Mouse (Mus musculus): ENCODE measurements around the gene Mapk12.

Gene Mapk12

GRCm38 (mm10) chr15:89137378-89138045 lies 3.0 kb downstream of the Mapk12 start:
- DNase-seq, result no peak

DNA sequence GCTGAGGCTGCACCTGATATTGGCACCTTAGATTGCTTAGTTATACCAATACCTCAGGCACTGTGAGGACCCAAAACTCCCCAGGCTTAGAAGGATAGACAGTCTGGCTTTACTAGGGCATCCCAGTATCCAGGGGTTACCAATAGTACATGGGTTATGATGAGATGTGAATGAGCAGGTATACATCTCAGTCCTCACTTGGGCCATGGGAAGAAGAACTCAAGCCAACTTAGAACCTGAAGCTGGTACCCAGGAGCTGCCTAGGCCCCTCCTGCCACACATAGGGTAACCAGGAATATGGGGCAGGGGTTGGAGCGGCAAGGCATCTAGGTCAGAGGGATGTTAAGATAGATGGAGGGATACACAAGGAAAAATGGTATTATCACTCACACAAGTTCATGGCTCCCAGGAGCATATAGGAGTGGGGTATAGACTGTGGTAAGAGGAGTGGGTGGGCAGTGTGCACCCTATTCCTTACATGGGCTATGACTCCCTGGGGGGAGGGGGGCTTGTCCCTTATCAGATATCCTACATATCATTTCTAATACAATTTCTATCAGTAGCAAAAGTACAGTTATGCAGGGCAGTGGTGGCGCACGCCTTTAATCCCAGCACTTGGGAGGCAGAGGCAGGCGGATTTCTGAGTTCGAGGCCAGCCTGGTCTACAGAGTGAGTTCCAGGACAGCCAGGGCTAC lies 3.9 kb downstream of the Mapk12 start:
- no peak for DNase-seq

DNA sequence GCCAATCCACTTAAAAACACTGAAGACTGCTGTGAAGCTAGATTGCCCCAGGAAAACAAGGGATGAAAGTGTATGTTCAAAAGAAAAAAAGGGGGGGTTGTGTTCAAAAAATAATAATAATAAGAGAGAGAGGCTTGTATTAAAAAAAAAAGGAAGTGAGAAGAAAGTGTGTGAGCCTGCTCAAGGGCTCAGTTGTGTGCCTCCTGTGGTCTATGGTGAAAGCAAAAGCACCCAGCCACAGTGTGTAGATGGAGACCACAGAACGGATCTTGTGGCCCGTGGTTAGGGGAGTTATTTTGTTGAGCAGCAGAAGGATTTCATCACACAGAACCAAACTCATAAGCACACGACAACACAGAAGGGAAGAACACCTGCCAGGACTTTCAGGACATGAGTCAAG lies 9.2 kb downstream of the Mapk12 start:
- peak; percentile 31 for DNase-seq

GRCm38 (mm10) chr15:89130245-89130644 lies 10.3 kb downstream of the Mapk12 start:
- no peak for DNase-seq

- DNase-seq, result peak; percentile 86
Observed at GRCm38 (mm10) chr15:89128382-89129350, 11.8 kb downstream of the Mapk12 start, which contains the start of gene Hdac10. Hdac10 (minus strand) TSS chr15:89128700.

GRCm38 (mm10) chr15:89127364-89127940 lies 13.1 kb downstream of the Mapk12 start:
- DNase-seq, result no peak

GRCm38 (mm10) chr15:89126622-89127021 lies 13.9 kb downstream of the Mapk12 start:
- DNase-seq, result no peak

- no peak for DNase-seq
Observed at GRCm38 (mm10) chr15:89125351-89125750, 15.2 kb downstream of the Mapk12 start.

DNA sequence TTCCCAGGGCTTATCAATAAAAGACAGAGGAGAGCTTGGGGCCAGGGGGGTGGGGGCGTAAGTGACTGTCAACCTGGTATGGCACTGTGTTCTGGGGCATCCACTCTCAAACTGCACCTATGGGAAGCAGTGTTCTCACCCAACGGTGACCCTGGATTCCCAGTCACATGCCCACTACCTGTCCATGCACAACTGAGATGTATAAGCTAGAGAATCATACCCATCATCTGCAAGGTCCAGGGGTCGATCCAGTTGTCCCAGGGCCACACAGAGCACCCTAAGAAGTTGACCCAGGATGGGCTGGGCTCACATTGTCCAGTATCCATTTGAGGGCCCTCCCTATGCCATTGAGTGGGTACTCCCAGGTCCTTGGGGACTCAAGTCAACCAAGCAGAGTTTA lies 16.2 kb downstream of the Mapk12 start:
- no peak for DNase-seq

GRCm38 (mm10) chr15:89123595-89123994 lies 16.9 kb downstream of the Mapk12 start:
- peak; percentile 41 for DNase-seq

DNA sequence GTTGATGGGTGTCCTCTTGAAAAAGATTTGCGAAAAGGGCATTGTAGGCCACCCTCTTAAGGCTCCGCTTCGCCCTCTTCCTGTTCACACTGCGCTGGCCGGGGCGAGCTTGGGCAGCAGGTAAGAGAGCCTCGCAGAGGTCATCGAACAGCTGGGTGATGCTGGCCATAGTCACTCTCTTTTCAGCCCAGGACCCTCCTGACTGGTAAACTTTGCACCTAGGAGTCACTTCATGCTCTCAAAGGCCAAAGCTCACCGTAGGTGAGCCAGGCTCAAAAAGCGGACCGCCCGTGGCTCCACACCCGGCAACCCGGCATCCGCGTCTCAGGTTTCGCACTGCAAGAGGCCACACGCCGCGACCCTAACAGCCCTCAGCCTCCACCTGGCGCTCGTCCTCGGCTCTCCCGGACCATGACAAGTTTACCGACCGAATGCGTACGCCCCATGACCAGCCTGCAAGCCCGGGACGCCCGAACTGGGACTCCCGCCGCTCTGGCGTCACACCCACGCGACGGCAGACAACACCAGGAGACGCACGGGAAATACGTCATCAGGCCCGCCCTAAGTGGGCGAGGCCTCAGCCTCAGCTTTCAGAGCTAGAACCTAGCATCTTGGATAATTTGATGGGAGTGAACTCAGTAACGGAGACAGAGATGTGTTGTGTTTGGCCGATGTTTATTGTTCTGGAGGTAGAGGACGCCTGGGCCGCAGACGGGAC lies 17.7 kb downstream of the Mapk12 start, which contains the start of gene Tubgcp6:
Tubgcp6 (minus strand) TSS at position 464 of the 718 bp plus-strand sequence.
- DNase-seq, result peak; percentile 93

DNA sequence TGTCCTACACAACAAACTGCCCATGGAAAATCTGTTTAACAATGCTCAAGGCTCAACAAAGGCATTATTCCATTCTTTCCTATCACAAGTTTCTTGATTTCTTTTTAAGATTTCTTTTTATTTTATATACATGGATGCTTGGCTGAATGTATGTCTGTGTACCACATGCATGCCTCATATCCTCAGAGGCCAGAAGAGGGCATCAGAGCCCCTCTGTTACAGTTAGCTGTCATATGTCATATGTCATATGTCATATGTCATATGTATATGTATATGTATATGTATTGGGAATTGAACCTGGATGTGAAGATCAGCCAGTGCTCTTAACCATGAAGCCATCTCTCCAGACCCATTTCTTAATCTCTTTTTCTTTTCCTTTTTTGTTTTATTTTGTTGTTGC lies 22.5 kb downstream of the Mapk12 start:
- DNase-seq, result no peak

DNA sequence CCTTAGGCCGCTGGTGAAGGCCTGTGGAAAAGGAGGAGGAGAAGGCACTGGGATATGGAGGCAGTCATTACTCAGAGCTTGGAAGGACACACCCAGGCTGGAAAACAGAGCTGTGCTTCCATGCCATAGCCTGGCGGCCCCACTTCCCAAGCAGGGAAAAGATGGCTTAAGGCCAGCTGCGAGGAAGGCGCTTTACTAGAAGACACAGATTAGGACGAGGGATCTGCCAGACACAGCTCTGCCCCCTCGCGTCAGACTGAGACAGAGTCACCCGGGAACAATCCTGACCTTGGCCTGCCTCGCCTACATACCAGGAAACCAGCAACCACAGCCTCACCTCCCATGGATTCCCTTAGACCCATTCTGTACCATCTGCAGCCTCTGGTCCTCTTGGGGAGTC lies 30.4 kb downstream of the Mapk12 start:
- no peak for DNase-seq

- no peak for DNase-seq
Observed at GRCm38 (mm10) chr15:89106976-89107375, 33.5 kb downstream of the Mapk12 start.

GRCm38 (mm10) chr15:89106073-89106472 lies 34.4 kb downstream of the Mapk12 start:
- DNase-seq, result no peak

GRCm38 (mm10) chr15:89104425-89104824 lies 36.1 kb downstream of the Mapk12 start:
- DNase-seq, result no peak

DNA sequence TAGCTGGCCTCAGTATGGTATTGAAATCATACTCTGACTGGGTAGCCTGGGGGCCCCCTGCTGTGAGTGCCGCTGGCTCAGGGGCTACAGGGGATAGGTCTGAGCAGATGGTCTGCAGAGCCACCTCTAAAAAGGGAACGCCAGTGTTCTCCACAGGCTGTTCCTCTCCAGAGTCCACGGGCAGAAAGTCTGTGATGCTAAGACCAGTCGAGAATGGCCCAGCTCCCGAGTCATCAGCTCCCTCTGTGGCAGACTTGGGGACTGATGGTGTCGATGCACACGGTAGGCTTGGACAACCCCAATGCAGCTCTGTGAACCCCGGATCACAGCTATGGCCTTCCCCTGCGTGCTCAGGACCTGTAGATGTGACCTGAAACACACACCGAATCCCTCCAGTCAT lies 36.6 kb downstream of the Mapk12 start:
- DNase-seq, result no peak

- DNase-seq, result no peak
Observed at GRCm38 (mm10) chr15:89102646-89103045, 37.9 kb downstream of the Mapk12 start.

GRCm38 (mm10) chr15:89100823-89101222 lies 39.7 kb downstream of the Mapk12 start:
- DNase-seq, result no peak

GRCm38 (mm10) chr15:89098616-89099015 lies 41.9 kb downstream of the Mapk12 start:
- DNase-seq, result no peak

GRCm38 (mm10) chr15:89097450-89097849 lies 43.1 kb downstream of the Mapk12 start:
- DNase-seq, result no peak

DNA sequence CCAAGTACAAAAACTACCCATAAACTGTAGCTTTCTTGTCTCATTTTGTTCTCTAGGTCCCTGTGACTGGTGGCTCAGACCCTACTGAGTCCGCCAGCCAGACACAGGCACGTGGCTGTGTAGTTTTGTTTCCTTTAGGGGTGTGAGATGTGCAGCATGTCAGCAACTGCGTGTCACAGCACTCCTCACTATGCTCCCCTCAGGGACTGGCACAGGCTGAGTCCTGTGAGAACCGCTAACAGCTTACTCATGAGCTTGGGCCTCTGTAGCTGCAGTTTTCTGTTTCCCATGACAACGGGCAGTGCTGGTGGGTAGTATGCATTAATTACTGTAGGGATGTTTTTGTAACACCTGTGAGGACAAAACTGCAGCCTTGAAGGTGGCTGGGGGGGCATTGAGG lies 48.3 kb downstream of the Mapk12 start:
- DNase-seq, result no peak

Measured in liver (tissue).